Comparison of ENCODE assay signal across 8 mouse cellular contexts in the genomic region with DNA sequence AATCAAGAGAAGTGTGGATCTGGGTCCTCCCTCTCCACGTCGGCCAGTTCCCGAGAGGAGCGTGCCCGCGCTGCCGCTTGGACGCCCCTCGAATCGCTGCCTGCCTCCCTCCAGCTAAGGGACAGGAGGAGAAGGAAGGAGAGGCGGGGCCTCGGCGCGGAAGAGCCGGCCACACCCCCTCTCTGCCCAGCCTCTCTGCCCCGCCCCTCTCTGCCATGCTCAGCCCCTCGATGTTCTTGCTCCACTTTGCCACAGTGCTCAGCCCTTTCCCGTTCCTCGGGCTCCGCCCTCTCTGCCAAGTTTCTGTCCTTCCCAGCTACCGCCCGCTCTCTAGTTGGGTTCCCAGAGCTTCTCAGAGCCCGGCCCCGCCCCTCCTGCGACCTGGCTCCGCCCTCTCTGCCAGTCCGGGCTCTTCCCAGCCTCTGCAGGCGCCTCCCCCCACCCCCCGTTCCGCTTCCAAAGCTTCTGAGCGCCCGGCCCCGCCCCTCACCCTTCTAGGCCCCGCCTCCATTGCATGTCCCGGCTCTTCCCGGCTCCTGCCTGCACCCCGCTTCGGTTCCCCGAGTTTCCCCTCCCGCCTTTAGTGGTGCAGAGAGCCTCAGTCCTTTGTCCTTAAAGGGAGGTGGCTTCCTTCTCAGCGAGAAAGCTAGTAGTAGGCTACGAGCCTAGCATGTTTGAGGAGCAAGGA. TPM values are rescaled to one million over a fixed set of nuclear protein-coding genes. Genes with fewer than 3 reads are reported as not detected.
A peak's percentile ranks its signal among the peaks of the same experiment; 100 is the strongest.
DNase-seq lines count a peak whose midpoint lies in the region; ATAC-seq and TF ChIP-seq lines count a peak whose summit lies in the region.

A gene (minus strand): TSS at position 133 of the 688 bp plus-strand sequence.
A gene (plus strand): TSS at position 594 of the 688 bp plus-strand sequence.

- WGBS in forebrain, embryonic 12.5 days, result under 1% methylated on average over 36 of the region's 42 CpGs
- WGBS in large intestine, adult 2 months, result under 1% methylated on average over 42 of the region's 42 CpGs
- under 1% methylated on average over 34 of the region's 42 CpGs for WGBS in liver, postnatal 0 days (ENCODE audit: insufficient replicate concordance)
- under 1% methylated on average over 42 of the region's 42 CpGs for WGBS in neural tube, embryonic 14.5 days

- no peaks in the 10 kb centered on the region for H3K9me3 ChIP-seq in E14TG2a.4 (ENCODE audit: low read length)
- no peaks in the 10 kb centered on the region for H3K9me3 ChIP-seq in forebrain, embryonic 12.5 days
- H3K9me3 ChIP-seq in liver, postnatal 0 days (ENCODE audit: low read length), result no peaks in the 10 kb centered on the region
- H3K9me3 ChIP-seq in neural tube, embryonic 14.5 days (ENCODE audit: control insufficient read depth, low read length), result no peaks in the 10 kb centered on the region

- peak within 1 kb of the TSS; percentile 85 for H3K9ac ChIP-seq in forebrain, embryonic 12.5 days
- peak within 1 kb of the TSS; percentile 72 for H3K9ac ChIP-seq in liver, postnatal 0 days (replicated peaks)
- H3K9ac ChIP-seq in neural tube, embryonic 14.5 days (replicated peaks; ENCODE audit: low read depth, low read length), result peak within 1 kb of the TSS; percentile 81

- peak; percentile 93 for DNase-seq in c-Kit-positive CD71-positive TER-119-positive erythroid progenitor cells, embryonic 14.5 days (ENCODE audit: low spot score)
- peak; percentile 97 to 99 for DNase-seq in heart, postnatal 10 days
- peak; percentile 96 for DNase-seq in large intestine, adult 2 months (ENCODE audit: low read depth, low spot score)
- DNase-seq in liver, postnatal 0 days, result peak; percentile 98
- DNase-seq in testis, postnatal 10 days (ENCODE audit: low spot score), result peak; percentile 100

- peak within 1 kb of the TSS; percentile 96 for H3K27ac ChIP-seq in forebrain, embryonic 12.5 days
- peak within 1 kb of the TSS; percentile 71 for H3K27ac ChIP-seq in liver, postnatal 0 days (ENCODE audit: low read depth)
- H3K27ac ChIP-seq in neural tube, embryonic 14.5 days (ENCODE audit: low read depth, low read length), result peak within 1 kb of the TSS; percentile 91

- ATAC-seq in forebrain, embryonic 12.5 days (ENCODE audit: low FRiP score), result peak; percentile 98
- ATAC-seq in liver, postnatal 0 days, result peak; percentile 97
- ATAC-seq in neural tube, embryonic 14.5 days (ENCODE audit: low read depth), result peak; percentile 98

- no peaks in the 10 kb centered on the region for H3K36me3 ChIP-seq in E14TG2a.4 (ENCODE audit: insufficient read depth, low read length)
- peaks cover 9% of the 10 kb centered on the region; the same call in 1 of the 2 replicates for H3K36me3 ChIP-seq in forebrain, embryonic 12.5 days (replicated peaks)
- H3K36me3 ChIP-seq in liver, postnatal 0 days (replicated peaks; ENCODE audit: insufficient read depth, low read length), result no peaks in the 10 kb centered on the region
- H3K36me3 ChIP-seq in neural tube, embryonic 14.5 days (ENCODE audit: control insufficient read depth, insufficient read depth, low read length), result no peaks in the 10 kb centered on the region

- TF ChIP-seq CTCF in E14TG2a.4 (conservative IDR thresholded peaks at IDR 0.05; ENCODE audit: low read length), result no peak
- TF ChIP-seq CTCF in liver, postnatal 0 days (IDR thresholded peaks at IDR 0.05; ENCODE audit: low read depth), result no peak

- peak within 1 kb of the TSS; percentile 93 for H3K4me3 ChIP-seq in E14TG2a.4 (replicated peaks; ENCODE audit: low read length)
- H3K4me3 ChIP-seq in forebrain, embryonic 12.5 days (replicated peaks), result peak within 1 kb of the TSS; percentile 73
- peak within 1 kb of the TSS; percentile 71 for H3K4me3 ChIP-seq in liver, postnatal 0 days (ENCODE audit: low read depth, low read length)
- peak within 1 kb of the TSS; percentile 79 for H3K4me3 ChIP-seq in neural tube, embryonic 14.5 days (ENCODE audit: low read depth, low read length)

- H3K27me3 ChIP-seq in E14TG2a.4 (ENCODE audit: insufficient read depth, low read length), result peaks cover 12% of the 10 kb centered on the region
- no peaks in the 10 kb centered on the region for H3K27me3 ChIP-seq in forebrain, embryonic 12.5 days
- no peaks in the 10 kb centered on the region for H3K27me3 ChIP-seq in liver, postnatal 0 days (ENCODE audit: insufficient read depth, low read length)
- no peaks in the 10 kb centered on the region for H3K27me3 ChIP-seq in neural tube, embryonic 14.5 days (ENCODE audit: control insufficient read depth, insufficient read depth, low read length)

- TF ChIP-seq EP300 in liver, postnatal 0 days (IDR thresholded peaks at IDR 0.05; ENCODE audit: low read depth), result no peak

- H3K4me1 ChIP-seq in E14TG2a.4 (replicated peaks; ENCODE audit: low read depth, low read length), result peaks cover 12% of the 10 kb centered on the region
- H3K4me1 ChIP-seq in forebrain, embryonic 12.5 days, result peaks cover 15% of the 10 kb centered on the region
- H3K4me1 ChIP-seq in liver, postnatal 0 days (ENCODE audit: insufficient read depth), result peaks cover 14% of the 10 kb centered on the region
- H3K4me1 ChIP-seq in neural tube, embryonic 14.5 days (ENCODE audit: control insufficient read depth, insufficient read depth, low read length), result peaks cover 8% of the 10 kb centered on the region

- peak within 1 kb of the TSS; percentile 71 for H3K4me2 ChIP-seq in forebrain, embryonic 12.5 days
- peak within 1 kb of the TSS; percentile 100 for H3K4me2 ChIP-seq in liver, postnatal 0 days (ENCODE audit: low read depth, low read length)
- peak within 1 kb of the TSS; percentile 77 for H3K4me2 ChIP-seq in neural tube, embryonic 14.5 days (ENCODE audit: low read depth, low read length)

- intact Hi-C loops in heart, postnatal 10 days (cut with DNase I), result loop anchor here (2.0 kb wide), 1 partner anchor 25 kb away; a partner anchor contains a TSS

RNA-seq across cellular contexts. Expression of the first gene that starts in this region (rescaled TPM):
- 92.2 and 93.9 TPM in 2 replicates for polyA plus RNA-seq in forebrain, embryonic 12.5 days (2016; fragmentation: Nextera tagmentation; extraction: Ambion mirVana)
- 10 to 100 TPM; 16.4 to 18.4 TPM for total RNA-seq in heart, postnatal 10 days (2021)
- polyA plus RNA-seq in large intestine, adult 2 months (2012; rRNA removed), result 18.3 and 26.3 TPM in 2 replicates
- 7.7 and 7.9 TPM in 2 replicates for polyA plus RNA-seq in liver, postnatal 0 days (2015; fragmentation: Nextera tagmentation; extraction: Ambion mirVana)
- polyA plus RNA-seq in neural tube, embryonic 14.5 days (2014; fragmentation: Nextera tagmentation; extraction: Ambion mirVana), result 116 and 120 TPM in 2 replicates

RNA-seq across cellular contexts. Expression of the second gene that starts in this region (rescaled TPM):
- 0.91 and 1.3 TPM in 2 replicates for polyA plus RNA-seq in forebrain, embryonic 12.5 days (2016; fragmentation: Nextera tagmentation; extraction: Ambion mirVana)
- under 1 TPM in 1 of 2 experiments, not detected in 1; 0.45 TPM for total RNA-seq in heart, postnatal 10 days (2021)
- not detected in 2 replicates for polyA plus RNA-seq in large intestine, adult 2 months (2012; rRNA removed)
- polyA plus RNA-seq in liver, postnatal 0 days (2015; fragmentation: Nextera tagmentation; extraction: Ambion mirVana), result not detected in 2 replicates
- 0.73 and 0.92 TPM in 2 replicates for polyA plus RNA-seq in neural tube, embryonic 14.5 days (2014; fragmentation: Nextera tagmentation; extraction: Ambion mirVana)

Comparison
In these comparisons a context has a peak if more than half of its experiments do, and no peak if none do; other contexts are left out.
1. Peak in every context shown above with its lines: DNase-seq, ATAC-seq, H3K4me3 ChIP-seq and H3K27ac ChIP-seq.